Mouse (Mus musculus) CH12.LX (cell line): Measurements from ENCODE around the gene Mup6. TPM values are rescaled to one million over a fixed set of nuclear protein-coding genes. Genes with fewer than 3 reads are reported as not detected.

ENCODE experiments used
- DNase-seq: peaks from one replicate; pipeline ENCODE4 v3.0.0-alpha.2; 2013; ENCODE audit errors: extremely low read depth
- H3K27ac ChIP-seq: 2 replicates; pipeline ENCODE4 v1.5.1; 2012; ENCODE audit warnings: low read depth, mild to moderate bottlenecking, control low read depth, moderate library complexity; ENCODE audit not compliant: insufficient read depth
- H3K27me3 ChIP-seq: replicated peaks from 2 replicates; pipeline ENCODE3; 2012; ENCODE audit warnings: inconsistent platforms
- H3K36me3 ChIP-seq, 2 experiments: replicated peaks in 1 of 2; 2 replicates each; pipeline versions ENCODE3 to v1.6.1; 2012; ENCODE audit warnings: inconsistent platforms in 1 of 2, low read length in 1 of 2, mild to moderate bottlenecking in 1 of 2, mixed read lengths in 1 of 2, moderate library complexity in 1 of 2; ENCODE audit not compliant: control insufficient read depth in 1 of 2, insufficient read depth in 1 of 2
- H3K4me1 ChIP-seq, 2 experiments: 2 replicates each; pipeline ENCODE4 v1.6.1; 2012; ENCODE audit warnings: inconsistent platforms in 1 of 2, moderate library complexity in 1 of 2; ENCODE audit not compliant: insufficient read depth in 2 of 2, control insufficient read depth in 1 of 2
- H3K4me2 ChIP-seq: 2 replicates; pipeline ENCODE4 v1.6.1; 2012; ENCODE audit warnings: low read depth, mild to moderate bottlenecking, control low read depth; ENCODE audit not compliant: poor library complexity, insufficient read depth, severe bottlenecking
- H3K4me3 ChIP-seq, 3 experiments: fragments of 150-350 bp in 1 of 3; sonication (generic) in 1 of 3; replicated peaks in 1 of 3; 2 replicates each; pipeline versions ENCODE3 to v1.5.1; 2011 to 2012; ENCODE audit warnings: low read depth in 2 of 3, low read length in 2 of 3, mild to moderate bottlenecking in 2 of 3, moderate library complexity in 2 of 3, control low read depth in 1 of 3, improper control_type of control experiment in 1 of 3, inconsistent platforms in 1 of 3, mixed read lengths in 1 of 3; ENCODE audit not compliant: poor library complexity in 1 of 3
- H3K79me2 ChIP-seq: replicated peaks from 2 replicates; pipeline ENCODE4 v1.6.1; 2012; ENCODE audit warnings: mild to moderate bottlenecking, moderate library complexity; ENCODE audit not compliant: control insufficient read depth, poor library complexity, insufficient read depth, severe bottlenecking; ENCODE audit errors: extremely low read depth
- H3K9ac ChIP-seq: 2 replicates; pipeline ENCODE4 v1.6.1; 2012; ENCODE audit warnings: low read depth, mild to moderate bottlenecking, control low read depth, moderate library complexity; ENCODE audit not compliant: insufficient read depth
- H3K9me3 ChIP-seq: replicated peaks from 2 replicates; pipeline ENCODE3; 2012; ENCODE audit warnings: low read length, inconsistent platforms, mixed read lengths
- BHLHE40 ChIP-seq: IDR thresholded peaks from 2 replicates; pipeline ENCODE4 v1.6.1; 2011; ENCODE audit warnings: mild to moderate bottlenecking, low read depth, low read length, improper control_type of control experiment
- CHD2 ChIP-seq: IDR thresholded peaks from 2 replicates; pipeline ENCODE4 v1.6.1; 2011; ENCODE audit warnings: low read length, improper control_type of control experiment
- E2F4 ChIP-seq: IDR thresholded peaks from 2 replicates; pipeline ENCODE4 v1.6.1; 2011; ENCODE audit warnings: low read depth, low read length, improper control_type of control experiment; ENCODE audit not compliant: insufficient replicate concordance
- EP300 ChIP-seq: IDR thresholded peaks from 2 replicates; pipeline ENCODE4 v1.6.1; 2011; ENCODE audit warnings: low read length, improper control_type of control experiment
- ETS1 ChIP-seq: conservative IDR thresholded peaks from 2 replicates; pipeline ENCODE4 v1.6.1; 2012; ENCODE audit warnings: low read depth, mild to moderate bottlenecking, inconsistent platforms, low read length, improper control_type of control experiment, moderate library complexity
- HCFC1 ChIP-seq: IDR thresholded peaks from 2 replicates; pipeline ENCODE4 v1.6.1; 2012; ENCODE audit warnings: low read depth, mild to moderate bottlenecking, inconsistent platforms, low read length, improper control_type of control experiment
- IRF4 ChIP-seq: IDR thresholded peaks from 2 replicates; pipeline ENCODE4 v1.6.1; 2014; ENCODE audit warnings: low read depth, mild to moderate bottlenecking, inconsistent platforms, low read length, improper control_type of control experiment
- JUN ChIP-seq: IDR thresholded peaks from 2 replicates; pipeline ENCODE4 v1.6.1; 2011; ENCODE audit warnings: low read depth, mild to moderate bottlenecking, low read length, improper control_type of control experiment, moderate library complexity; ENCODE audit not compliant: insufficient read depth
- JUND ChIP-seq: conservative IDR thresholded peaks from 2 replicates; pipeline ENCODE4 v1.6.1; 2011; ENCODE audit warnings: low read depth, low read length, improper control_type of control experiment
- KAT2A ChIP-seq: IDR thresholded peaks from 2 replicates; pipeline ENCODE4 v1.6.1; 2012; ENCODE audit warnings: low read length, improper control_type of control experiment, inconsistent platforms; ENCODE audit not compliant: insufficient replicate concordance
- MEF2A ChIP-seq: IDR thresholded peaks from 2 replicates; pipeline ENCODE4 v1.6.1; 2014; ENCODE audit warnings: low read depth, mild to moderate bottlenecking, inconsistent platforms, low read length, improper control_type of control experiment, borderline replicate concordance
- NELFE ChIP-seq: IDR thresholded peaks from 2 replicates; pipeline ENCODE4 v1.6.1; 2011; ENCODE audit warnings: low read depth, low read length, improper control_type of control experiment
- PAX5 ChIP-seq: IDR thresholded peaks from 2 replicates; pipeline ENCODE4 v1.6.1; 2012; ENCODE audit warnings: low read length, inconsistent platforms, mixed read lengths
- POLR2AphosphoS2 ChIP-seq: IDR thresholded peaks from 2 replicates; pipeline ENCODE4 v1.6.1; 2011; ENCODE audit warnings: low read depth, low read length, improper control_type of control experiment
- UBTF ChIP-seq: IDR thresholded peaks from 2 replicates; pipeline ENCODE4 v1.6.1; 2012; ENCODE audit warnings: low read depth, mild to moderate bottlenecking, inconsistent platforms, low read length, improper control_type of control experiment, moderate library complexity
- USF2 ChIP-seq: conservative IDR thresholded peaks from 2 replicates; pipeline ENCODE4 v1.6.1; 2011; ENCODE audit warnings: low read depth, low read length, improper control_type of control experiment
- dilution Hi-C: fragments of 300-500 bp; cut with MboI; formaldehyde crosslinking; loops from 2 replicates; pipeline ENCODE4 v1.14.3; 2020; ENCODE audit warnings: low sequenced_read_pairs; ENCODE audit not compliant: extremely low pct_unique_long_range_greater_than_20kb, extremely low pct_ligation_motif_present
- in situ Hi-C: fragments of 300-500 bp; cut with MboI; formaldehyde crosslinking; loops from 3 replicates; pipeline ENCODE4 v1.14.3; 2019; ENCODE audit warnings: low sequenced_read_pairs, low pct_ligation_motif_present, low pct_unique_long_range_greater_than_20kb, mixed read lengths
- polyA plus RNA-seq: library from polyadenylated mRNA; unstranded; fragments of >175 nt; gene quantifications from 2 replicates; pipeline ENCODE4 v1.2.1, GENCODE M21; 2012; ENCODE audit warnings: low read depth; ENCODE audit not compliant: insufficient read length
- total RNA-seq, 2 experiments: library from RNA; depleted of rRNA; stranded (reverse); fragments of 300-350 nt in 1 of 2; fragments of >200 nt in 1 of 2; gene quantifications; 2 replicates each; pipeline ENCODE4 v1.2.3; 2012 to 2014

The Mup6 gene
- not detected in 2 replicates for total RNA-seq (2012; rRNA removed)
- not detected in 2 replicates for total RNA-seq (2014; rRNA removed)
- not detected in 2 replicates for polyA plus RNA-seq

DNA sequence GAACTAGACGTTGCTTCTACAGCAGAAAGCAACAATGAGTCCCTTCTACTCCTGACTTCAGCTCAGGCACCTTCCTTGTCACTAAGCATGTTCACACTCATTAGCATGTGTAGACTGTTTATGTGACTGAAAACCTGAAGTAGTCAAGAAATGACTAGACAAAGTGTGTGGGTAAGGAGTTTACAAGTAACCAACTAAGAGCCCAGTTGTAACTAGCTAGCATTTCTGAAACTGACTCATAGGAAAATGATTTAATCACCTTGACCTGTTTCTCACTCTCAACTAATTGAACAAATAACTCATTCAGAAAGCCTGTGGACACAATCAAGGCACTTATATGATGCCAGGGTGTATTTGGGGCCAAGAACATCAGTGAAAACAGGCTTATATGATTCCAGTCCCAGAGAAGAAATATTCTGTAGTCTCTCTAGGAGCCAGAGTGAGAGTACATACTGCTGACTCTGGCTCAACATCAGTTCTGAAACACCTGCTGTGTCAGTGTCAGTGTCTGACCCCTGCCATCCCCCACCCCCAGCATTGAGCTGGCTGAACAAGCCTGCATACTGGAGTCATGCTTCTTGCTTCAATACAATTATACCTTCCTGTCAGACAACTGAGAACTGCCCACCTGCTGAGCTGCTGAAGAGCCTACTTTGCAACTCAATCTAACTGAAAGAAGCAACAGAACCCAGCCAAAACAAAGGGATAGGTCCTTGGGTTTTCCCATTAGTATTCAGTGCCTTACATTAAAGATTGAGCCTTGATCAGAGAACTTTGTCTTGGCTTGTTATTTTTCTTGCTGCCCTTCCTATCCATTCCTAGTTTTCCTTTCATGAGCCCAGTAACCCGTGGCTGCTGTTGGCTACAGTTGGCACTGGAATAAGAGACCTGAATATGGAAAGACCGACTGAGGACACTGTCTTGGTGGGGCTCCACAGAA, at the start of gene Mup6:
Gene Mup6, plus strand, starts transcription at position 890 of the 940 bp plus-strand sequence.
- no peaks in the 10 kb centered on the region for H3K27me3 ChIP-seq
- H3K4me3 ChIP-seq: no peak within 1 kb of the TSS
- no peak within 1 kb of the TSS for H3K9ac ChIP-seq
- DNase-seq: peak; percentile 4
- H3K9me3 ChIP-seq: no peaks in the 10 kb centered on the region
- H3K27ac ChIP-seq: no peak within 1 kb of the TSS
- in situ Hi-C loops: no loop called here
- peak; percentile 27; the same call in 1 of the 2 replicates for TF ChIP-seq BHLHE40
- no peak for TF ChIP-seq PAX5
- no peak for TF ChIP-seq KAT2A
- no peak for TF ChIP-seq UBTF
- TF ChIP-seq JUND: peak; percentile 62
- TF ChIP-seq HCFC1: no peak
- TF ChIP-seq IRF4: peak; percentile 64
- TF ChIP-seq EP300: 0 out of 2 replicates have a peak, but pooled peaks have one; percentile 40
- no peak for TF ChIP-seq NELFE
- TF ChIP-seq USF2: no peak
- TF ChIP-seq JUN: peak; percentile 38; the same call in 1 of the 2 replicates
- TF ChIP-seq, all 38 proteins: peak for 5
- peaks cover 0 to 4% of the 10 kb centered on the region in 2 experiments; a peak in 1 of 4 replicates for H3K4me1 ChIP-seq
- dilution Hi-C loops: no loop called here
- no peaks in the 10 kb centered on the region for H3K36me3 ChIP-seq
- no peaks in the 10 kb centered on the region for H3K79me2 ChIP-seq
- 0 out of 2 replicates have a peak within 1 kb of the TSS, but pooled peaks have one; percentile 10 for H3K4me2 ChIP-seq

DNA sequence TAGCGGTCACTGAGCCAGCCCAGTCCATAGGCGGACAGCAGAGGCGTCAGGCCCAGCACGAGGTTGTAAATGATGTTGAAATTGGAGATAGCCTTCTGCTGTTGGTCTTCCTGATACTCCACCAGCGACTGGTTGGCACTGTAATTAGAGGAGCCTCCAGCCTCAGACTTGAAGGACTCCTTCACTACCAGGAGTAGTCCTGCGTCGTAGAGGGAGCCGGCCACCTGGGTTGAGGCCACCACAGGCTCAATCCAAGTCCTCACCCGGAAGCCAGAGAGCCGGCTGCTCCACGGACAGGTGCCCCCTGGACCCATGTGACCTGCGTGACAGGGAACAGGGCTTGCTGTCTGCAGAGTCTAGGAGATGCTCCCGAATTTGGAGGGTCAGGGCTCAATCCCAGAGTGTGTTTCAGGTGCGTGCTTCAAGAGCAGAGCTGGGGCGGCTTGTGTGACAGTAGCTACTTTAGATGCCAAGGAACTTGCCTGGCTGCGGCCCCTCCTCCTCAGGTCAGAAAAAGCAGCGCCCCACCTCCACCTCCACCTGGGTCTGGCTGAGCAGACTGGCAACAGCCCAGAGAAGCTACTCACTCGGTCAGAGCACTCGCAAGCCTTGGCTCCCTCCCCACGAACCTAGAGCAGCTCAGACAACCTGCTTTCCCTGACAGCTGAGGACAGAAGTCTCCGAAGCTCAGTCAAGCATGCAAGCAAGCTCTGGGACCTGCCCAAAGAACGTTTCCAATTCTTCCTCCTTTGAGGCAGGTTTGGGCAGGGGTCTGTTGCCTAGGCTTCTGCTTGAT, 49.3 kb upstream of the Mup6 start, which contains the start of gene Slc46a2:
Gene Slc46a2, minus strand, starts transcription at position 449 of the 796 bp plus-strand sequence.
- dilution Hi-C loops: no loop called here
- Histone ChIP-seq H3K27ac (no peak within 1 kb of the TSS), H3K36me3 (no peaks in the 10 kb centered on the region), H3K4me3 (no peak within 1 kb of the TSS), H3K4me1 (no peaks in the 10 kb centered on the region), H3K9ac (no peak within 1 kb of the TSS), H3K79me2 (no peaks in the 10 kb centered on the region), H3K9me3 (no peaks in the 10 kb centered on the region), H3K27me3 (peaks cover 2% of the 10 kb centered on the region), H3K4me2 (no peak within 1 kb of the TSS)
- DNase-seq: no peak
- in situ Hi-C loops: loop anchor here (5.0 kb wide), 1 partner anchor 38 kb away; no protein-coding TSS in a partner anchor
- TF ChIP-seq POLR2AphosphoS2 (no peak), CHD2 (no peak), E2F4 (no peak), MEF2A (no peak), ETS1 (no peak)
